Mouse (Mus musculus) cerebellum, adult 2 months (tissue): ENCODE measurements around the gene Spata33. TPM values are rescaled to one million over a fixed set of nuclear protein-coding genes. Genes with fewer than 3 reads are reported as not detected.
"Not testable (repeated sequence)": the region's sequence is repeated elsewhere in the genome, so short reads cannot be mapped to it uniquely, and the experiment has no call there.

Experiments
- DNase-seq, 2 experiments: peaks; one replicate each; pipeline ENCODE4 v3.0.0; 2021
- H3K27ac ChIP-seq: fragments of 200-500 bp; 2 replicates; pipeline ENCODE4 v1.5.1; 2012; ENCODE audit warnings: low read length, control low read depth, inconsistent platforms; ENCODE audit not compliant: insufficient read depth
- H3K27me3 ChIP-seq: fragments of 200-500 bp; 2 replicates; pipeline ENCODE4 v1.6.1; 2012; ENCODE audit warnings: inconsistent platforms, mild to moderate bottlenecking, low read length, moderate library complexity; ENCODE audit not compliant: control insufficient read depth, insufficient read depth
- H3K4me1 ChIP-seq: fragments of 200-500 bp; 2 replicates; pipeline ENCODE4 v1.6.1; 2011; ENCODE audit warnings: low read length; ENCODE audit not compliant: control insufficient read depth, insufficient read depth
- H3K4me3 ChIP-seq: fragments of 200-500 bp; replicated peaks from 2 replicates; pipeline ENCODE3; 2011; ENCODE audit warnings: mild to moderate bottlenecking, low read depth, low read length, control low read depth; ENCODE audit not compliant: insufficient read depth
- CTCF ChIP-seq: fragments of 200-500 bp; IDR thresholded peaks from 2 replicates; pipeline ENCODE4 v1.5.1; 2011; ENCODE audit warnings: low read depth, mild to moderate bottlenecking, control low read depth, low read length, moderate library complexity, borderline replicate concordance; ENCODE audit not compliant: insufficient read depth
- POLR2A ChIP-seq: fragments of 200-500 bp; IDR thresholded peaks from 2 replicates; pipeline ENCODE4 v1.6.1; 2011; ENCODE audit warnings: low read length, control low read depth, borderline replicate concordance; ENCODE audit not compliant: insufficient read depth
- WGBS: fragments of 180-500 bp; shearing (Covaris S2); methylation state at CpG from one replicate; pipeline ENCODE4 v1.1.7; 2018; 5-methylcytosine and 5-hydroxymethylcytosine counted together
- polyA plus RNA-seq: library from polyadenylated mRNA; depleted of rRNA; stranded (reverse); fragments of >200 nt; gene quantifications from 2 replicates; pipeline ENCODE4 v1.2.3, GENCODE M21; 2012

Gene Spata33
- polyA plus RNA-seq, 1 experiment: 6.4 TPM

- Histone ChIP-seq H3K27me3 (no peaks in the 10 kb centered on the region), H3K4me3 (no peak overlapping the region), H3K27ac (no peak overlapping the region), H3K4me1 (no peaks in the 10 kb centered on the region)
- WGBS: 95% methylated on average over 6 of the region's 6 CpGs
- no peak for TF ChIP-seq CTCF
- no peak for DNase-seq
Observed at GRCm38 (mm10) chr8:123247748-123248147, 35.1 kb downstream of the Spata33 start.

GRCm38 (mm10) chr8:123248596-123248995 lies 36.0 kb downstream of the Spata33 start:
- 92% methylated on average over 8 of the region's 8 CpGs for WGBS
- H3K27ac ChIP-seq: no peak overlapping the region
- DNase-seq: no peak
- no peak for TF ChIP-seq POLR2A
- no peak for TF ChIP-seq CTCF
- H3K4me1 ChIP-seq: no peaks in the 10 kb centered on the region
- H3K27me3 ChIP-seq: no peaks in the 10 kb centered on the region
- H3K4me3 ChIP-seq: no peak overlapping the region

DNA sequence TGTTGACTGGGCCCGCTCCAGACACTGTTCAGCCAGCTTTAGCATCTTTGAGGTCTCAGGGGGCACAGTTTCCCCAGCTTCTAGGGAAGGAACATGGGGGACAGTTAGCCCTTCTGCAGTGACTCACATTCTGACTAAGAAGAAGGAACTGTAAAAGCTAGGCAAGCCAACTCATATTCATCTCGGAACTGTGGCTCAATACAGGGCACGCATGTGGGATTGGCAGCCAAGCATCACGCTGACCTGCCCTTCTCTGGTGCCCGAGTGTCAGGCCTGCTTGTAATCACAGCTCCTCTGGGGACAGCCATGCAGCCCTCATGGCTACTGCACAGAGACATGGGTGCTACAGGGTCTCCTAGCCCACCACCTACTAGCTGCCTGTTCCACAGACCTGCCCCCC lies 38.3 kb downstream of the Spata33 start:
- Histone ChIP-seq H3K4me3 (no peak overlapping the region), H3K27ac (no peak overlapping the region), H3K4me1 (peaks cover 7% of the 10 kb centered on the region; the same call in 1 of the 2 replicates), H3K27me3 (no peaks in the 10 kb centered on the region)
- TF ChIP-seq POLR2A (no peak), CTCF (no peak)
- 96% methylated on average over 5 of the region's 5 CpGs for WGBS
- DNase-seq: no peak

GRCm38 (mm10) chr8:123252925-123253324 lies 40.3 kb downstream of the Spata33 start:
- H3K4me1 ChIP-seq: peaks cover 15% of the 10 kb centered on the region; the same call in 1 of the 2 replicates
- TF ChIP-seq CTCF (no peak), POLR2A (no peak)
- WGBS: 50% methylated on average over 4 of the region's 4 CpGs

DNA sequence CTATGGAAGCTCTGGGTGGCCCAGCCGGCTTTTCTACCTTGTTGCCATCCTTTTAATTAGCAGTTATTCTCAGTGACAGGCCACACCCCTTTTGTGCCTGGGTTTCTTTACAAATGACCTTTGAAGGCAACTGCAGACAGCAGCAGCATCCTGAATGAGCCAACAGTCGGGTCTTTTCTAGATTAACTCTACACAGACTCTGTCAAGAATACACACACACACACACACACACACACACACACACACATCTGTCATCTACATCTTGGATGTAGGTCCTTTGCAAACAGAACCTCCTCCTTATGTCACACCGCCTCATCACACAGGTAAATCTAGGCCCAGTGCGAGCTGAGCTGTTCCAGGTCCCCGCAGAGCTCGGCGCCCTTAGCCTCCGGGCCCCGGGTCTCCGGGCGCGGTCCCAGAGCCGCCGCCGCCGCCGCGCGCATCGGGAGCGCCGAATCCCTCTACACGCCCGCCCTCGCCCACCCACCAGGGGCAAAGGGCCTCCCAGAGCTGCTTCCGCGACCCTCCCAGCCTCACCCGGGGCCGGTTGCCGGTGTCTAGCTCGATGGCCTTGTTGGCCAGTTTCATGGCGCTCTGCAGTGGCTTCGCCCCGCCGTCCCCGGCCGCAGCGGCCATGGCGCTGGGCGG lies 40.9 kb downstream of the Spata33 start:
- H3K27ac ChIP-seq: peak overlapping the region; percentile 90
- H3K4me1 ChIP-seq: peaks cover 15% of the 10 kb centered on the region; the same call in 1 of the 2 replicates
- peak overlapping the region; percentile 91 for H3K4me3 ChIP-seq
- peak in 1 of 2 experiments; percentile 38 for DNase-seq
- no peak for TF ChIP-seq POLR2A
- TF ChIP-seq CTCF: no peak
- no peaks in the 10 kb centered on the region for H3K27me3 ChIP-seq
- under 1% methylated on average over 40 of the region's 40 CpGs for WGBS

More at GRCm38 (mm10) chr8:123252925-123253324, 40.3 kb downstream of the Spata33 start:
- Histone ChIP-seq H3K27ac (no peak overlapping the region), H3K27me3 (no peaks in the 10 kb centered on the region), H3K4me3 (peak overlapping the region; percentile 91)
- no peak for DNase-seq

DNA sequence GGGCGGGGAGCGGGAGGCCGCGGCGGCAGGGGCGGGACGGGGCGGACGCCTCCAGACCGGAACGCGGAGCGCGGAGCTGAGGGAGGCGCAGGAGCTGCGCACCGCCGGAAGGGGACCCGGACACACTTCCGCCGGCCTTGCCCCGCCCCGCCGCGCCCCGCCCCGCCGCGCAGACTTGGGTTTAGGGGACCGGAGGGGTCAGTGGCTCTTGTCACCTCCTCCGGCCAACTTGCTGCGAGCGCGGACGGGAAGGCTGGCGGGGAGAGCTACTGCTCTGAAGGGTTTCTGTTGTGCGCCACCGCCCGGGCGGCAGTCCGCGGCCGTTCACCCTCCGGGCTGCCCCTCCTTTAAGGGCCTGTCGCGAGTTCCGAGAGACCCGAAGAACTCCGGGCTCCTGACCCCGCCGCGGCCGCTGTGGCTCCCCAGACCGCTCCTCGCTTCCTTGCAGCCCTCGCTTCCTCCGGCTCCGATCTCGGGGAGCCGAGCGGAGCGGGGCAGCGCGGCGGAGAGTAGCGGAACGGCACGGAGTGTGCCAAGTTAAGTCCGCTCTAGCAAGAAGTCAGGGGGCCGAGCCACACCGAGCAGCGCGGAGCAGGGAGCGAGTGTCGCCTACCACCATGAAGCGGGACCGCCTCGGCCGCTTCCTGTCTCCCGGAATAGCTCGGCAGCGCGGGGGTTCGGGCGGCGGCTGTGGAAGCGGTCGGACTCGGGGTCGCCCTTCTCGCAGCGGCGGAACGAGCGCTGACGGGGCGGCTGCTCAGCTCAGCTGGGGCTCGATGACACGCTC lies 41.7 kb downstream of the Spata33 start, which contains the start of the genes Zfp276 and Vps9d1:
Gene Zfp276, plus strand, starts transcription at position 97 of the 787 bp plus-strand sequence.
Gene Vps9d1, minus strand, starts transcription at position 250 of the 787 bp plus-strand sequence.
- TF ChIP-seq CTCF: no peak
- no peak; the same call in 1 of the 2 replicates for TF ChIP-seq POLR2A
- H3K27me3 ChIP-seq: no peaks in the 10 kb centered on the region
- peak; percentile 83 to 89 for DNase-seq
- peak within 1 kb of the TSS; percentile 90 for H3K27ac ChIP-seq
- whole genome bisulfite sequencing: under 1% methylated on average over 99 of the region's 99 CpGs
- peak within 1 kb of the TSS; percentile 91 for H3K4me3 ChIP-seq
- H3K4me1 ChIP-seq: peaks cover 15% of the 10 kb centered on the region; the same call in 1 of the 2 replicates

- H3K27me3 ChIP-seq: no peaks in the 10 kb centered on the region
- H3K4me3 ChIP-seq: peak overlapping the region; percentile 91
- no peak for TF ChIP-seq CTCF
- TF ChIP-seq POLR2A: no peak
- H3K27ac ChIP-seq: no peak overlapping the region
- H3K4me1 ChIP-seq: peaks cover 15% of the 10 kb centered on the region; the same call in 1 of the 2 replicates
- no peak for DNase-seq
- 63% methylated on average over 6 of the region's 6 CpGs for WGBS
Observed at GRCm38 (mm10) chr8:123255170-123255569, 42.5 kb downstream of the Spata33 start.

GRCm38 (mm10) chr8:123257114-123257513 lies 44.5 kb downstream of the Spata33 start:
- H3K27ac ChIP-seq: peak overlapping the region; percentile 34; the same call in 1 of the 2 replicates
- no peak overlapping the region for H3K4me3 ChIP-seq
- no peak for TF ChIP-seq CTCF
- no peak for TF ChIP-seq POLR2A
- no peaks in the 10 kb centered on the region for H3K27me3 ChIP-seq
- WGBS: 64% methylated on average over 3 of the region's 3 CpGs
- peak in 1 of 2 experiments; percentile 30 for DNase-seq
- peaks cover 15% of the 10 kb centered on the region; the same call in 1 of the 2 replicates for H3K4me1 ChIP-seq

DNA sequence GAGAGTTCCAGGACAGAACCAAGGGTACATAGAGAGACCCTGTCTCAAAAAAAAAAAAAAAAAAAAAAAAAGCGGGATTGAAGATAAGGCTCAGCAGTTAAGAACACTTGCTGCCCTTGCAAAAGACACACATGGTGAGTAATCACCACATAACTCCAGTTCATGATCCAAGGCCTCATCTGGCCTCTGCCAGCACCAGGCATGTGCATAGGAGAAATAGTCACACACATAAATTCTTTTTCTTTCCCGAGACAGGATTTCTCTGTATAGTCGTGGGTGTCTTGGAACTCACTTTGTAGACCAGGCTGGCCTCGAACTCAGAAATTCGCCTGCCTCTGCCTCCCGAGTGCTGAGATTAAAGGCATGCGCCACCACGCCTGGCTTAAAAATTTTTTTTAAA lies 45.0 kb downstream of the Spata33 start:
- 92% methylated on average over 8 of the region's 8 CpGs for WGBS
- DNase-seq, H3K4me3 ChIP-seq, H3K27me3 ChIP-seq: not testable (repeated sequence)
- Histone ChIP-seq H3K4me1 (peaks cover 15% of the 10 kb centered on the region; the same call in 1 of the 2 replicates), H3K27ac (peak overlapping the region; percentile 34; the same call in 1 of the 2 replicates)
